Mouse (Mus musculus) cortical plate, adult 2 months (tissue): ENCODE measurements around the gene Slc38a10. TPM values are rescaled to one million over a fixed set of nuclear protein-coding genes. Genes with fewer than 3 reads are reported as not detected.

Experiments used
- H3K27ac ChIP-seq: fragments of 200-500 bp; 2 replicates; pipeline ENCODE4 v1.5.1; 2012; ENCODE audit warnings: low read length, control low read depth, inconsistent platforms; ENCODE audit not compliant: insufficient read depth
- H3K4me1 ChIP-seq: fragments of 200-500 bp; 2 replicates; pipeline ENCODE4 v1.6.1; 2011; ENCODE audit warnings: low read length; ENCODE audit not compliant: control insufficient read depth, insufficient read depth
- H3K4me3 ChIP-seq: fragments of 200-500 bp; 2 replicates; pipeline ENCODE4 v1.5.1; 2011; ENCODE audit warnings: mild to moderate bottlenecking, low read length, control low read depth; ENCODE audit not compliant: insufficient read depth
- CTCF ChIP-seq: fragments of 200-500 bp; IDR thresholded peaks from 2 replicates; pipeline ENCODE4 v1.5.1; 2011; ENCODE audit warnings: mild to moderate bottlenecking, control low read depth, low read length; ENCODE audit not compliant: insufficient read depth; ENCODE audit errors: extremely low read depth
- POLR2A ChIP-seq: fragments of 200-500 bp; IDR thresholded peaks from 2 replicates; pipeline ENCODE4 v1.6.1; 2011; ENCODE audit warnings: mild to moderate bottlenecking, low read length, control low read depth; ENCODE audit not compliant: insufficient read depth; ENCODE audit errors: extremely low read depth
- polyA plus RNA-seq: library from polyadenylated mRNA; depleted of rRNA; stranded (reverse); fragments of >200 nt; gene quantifications from 2 replicates; pipeline ENCODE4 v1.2.3, GENCODE M21; 2012

Slc38a10 gene
- polyA plus RNA-seq, 1 experiment, result 60.3 TPM

GRCm38 (mm10) chr11:120175948-120176347 is 24.8 kb upstream of the Slc38a10 start:
- H3K4me3 ChIP-seq, result no peak overlapping the region
- no peak for TF ChIP-seq CTCF
- no peak for TF ChIP-seq POLR2A
- H3K27ac ChIP-seq, result no peak overlapping the region
- H3K4me1 ChIP-seq, result no peaks in the 10 kb centered on the region

GRCm38 (mm10) chr11:120173213-120173612 is 22.1 kb upstream of the Slc38a10 start:
- Histone ChIP-seq H3K4me1 (no peaks in the 10 kb centered on the region), H3K4me3 (no peak overlapping the region), H3K27ac (no peak overlapping the region)
- no peak for TF ChIP-seq POLR2A
- TF ChIP-seq CTCF, result no peak

DNA sequence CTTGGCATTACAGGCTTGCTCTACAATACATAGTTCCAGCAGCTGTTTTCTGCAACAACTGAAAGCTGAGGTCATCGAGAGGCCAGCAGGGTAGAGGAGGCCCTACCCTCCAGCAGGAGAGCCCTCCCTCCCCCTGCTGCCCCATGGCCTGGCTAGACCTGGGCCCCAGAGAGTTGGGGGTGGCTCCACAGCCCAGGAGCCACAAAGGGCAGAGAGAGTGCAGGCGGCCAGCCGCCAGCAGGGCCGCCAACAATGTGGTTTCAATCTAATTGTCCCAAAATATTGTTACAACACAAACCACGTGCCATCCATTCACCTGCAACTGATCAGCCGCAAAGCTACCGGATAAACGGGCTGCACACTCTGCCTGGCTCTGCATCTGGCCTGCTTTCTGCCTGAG is 20.0 kb upstream of the Slc38a10 start:
- no peak overlapping the region for H3K4me3 ChIP-seq
- H3K27ac ChIP-seq, result no peak overlapping the region
- H3K4me1 ChIP-seq, result no peaks in the 10 kb centered on the region
- TF ChIP-seq POLR2A, result no peak

GRCm38 (mm10) chr11:120169208-120169992 is 18.3 kb upstream of the Slc38a10 start:
- no peak for TF ChIP-seq POLR2A
- peak; percentile 52 for TF ChIP-seq CTCF

DNA sequence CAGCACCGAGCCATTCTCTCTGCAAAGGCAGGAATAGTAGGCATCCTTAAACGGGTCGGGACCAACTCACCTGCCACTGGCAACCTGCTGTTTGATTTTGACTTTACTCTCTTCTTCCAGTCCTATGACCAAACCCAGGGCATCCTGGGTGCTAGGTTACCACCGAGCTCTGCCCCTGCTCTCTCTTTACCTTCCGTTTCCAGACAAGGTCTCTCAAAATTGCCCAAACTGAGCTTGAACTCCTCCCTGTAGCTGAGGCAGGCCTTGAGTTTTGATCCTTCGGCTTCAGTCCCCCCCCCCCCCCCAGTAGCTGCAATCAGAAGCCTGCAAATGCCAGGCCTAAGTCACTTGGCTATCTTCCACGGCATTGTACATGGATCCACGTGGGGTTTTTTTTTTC is 17.4 kb upstream of the Slc38a10 start:
- no peak for TF ChIP-seq CTCF
- no peak for TF ChIP-seq POLR2A
- no peak overlapping the region for H3K27ac ChIP-seq
- H3K4me1 ChIP-seq, result no peaks in the 10 kb centered on the region
- H3K4me3 ChIP-seq, result no peak overlapping the region

More at GRCm38 (mm10) chr11:120169208-120169992, 18.3 kb upstream of the Slc38a10 start:
- Histone ChIP-seq H3K4me1 (no peaks in the 10 kb centered on the region), H3K4me3 (no peak overlapping the region), H3K27ac (no peak overlapping the region)

DNA sequence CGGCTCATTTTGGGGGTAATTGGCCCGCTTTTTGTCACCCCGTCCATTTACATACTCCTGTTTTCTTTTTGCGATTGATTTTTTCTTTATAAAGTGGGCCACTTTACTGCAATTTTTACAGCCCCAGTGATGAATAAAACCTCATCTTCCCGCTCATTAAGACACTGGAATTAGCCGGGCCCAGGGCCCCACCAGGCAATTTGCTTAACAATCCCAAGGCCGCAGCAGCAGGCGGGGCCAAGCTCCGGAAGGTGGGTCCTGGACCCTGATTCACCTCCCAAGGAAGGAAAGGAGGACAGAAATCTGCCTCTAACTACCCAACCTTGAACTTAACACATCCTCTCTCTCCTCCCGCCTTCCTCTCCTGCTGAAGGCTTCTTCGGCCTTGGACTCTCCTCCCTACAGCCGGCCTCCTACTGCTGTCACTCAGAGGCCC is 16.8 kb upstream of the Slc38a10 start:
- TF ChIP-seq POLR2A (no peak), CTCF (no peak)
- no peak overlapping the region for H3K27ac ChIP-seq
- no peak overlapping the region for H3K4me3 ChIP-seq
- H3K4me1 ChIP-seq, result no peaks in the 10 kb centered on the region

- Histone ChIP-seq H3K4me3 (no peak overlapping the region), H3K27ac (no peak overlapping the region), H3K4me1 (no peaks in the 10 kb centered on the region)
- TF ChIP-seq CTCF (no peak), POLR2A (no peak)
Measured at GRCm38 (mm10) chr11:120167059-120167458, 15.9 kb upstream of the Slc38a10 start.

GRCm38 (mm10) chr11:120164471-120165261 is 13.5 kb upstream of the Slc38a10 start:
- no peak overlapping the region for H3K4me3 ChIP-seq
- no peak overlapping the region for H3K27ac ChIP-seq
- H3K4me1 ChIP-seq, result no peaks in the 10 kb centered on the region
- TF ChIP-seq CTCF (no peak), POLR2A (no peak)

DNA sequence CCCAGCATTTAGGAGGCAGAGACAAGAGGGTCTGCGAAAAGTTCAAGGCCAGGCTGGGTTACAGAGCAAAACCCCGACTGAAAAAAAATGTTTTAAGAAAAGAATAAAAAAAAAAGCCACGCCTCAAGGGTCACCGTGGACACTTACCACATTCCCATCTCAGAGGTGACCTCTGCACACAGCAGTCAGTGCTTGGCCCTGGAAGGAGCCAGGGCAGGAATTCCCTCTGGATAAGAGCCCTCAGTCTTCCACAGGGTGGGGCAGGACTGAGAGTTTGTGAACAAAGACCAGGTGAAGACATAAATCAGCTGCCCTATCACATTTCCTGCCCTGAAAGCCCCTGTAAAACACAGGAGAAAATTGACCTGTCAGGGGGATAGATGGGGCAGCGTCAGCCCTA is 12.9 kb upstream of the Slc38a10 start:
- Histone ChIP-seq H3K4me3 (no peak overlapping the region), H3K27ac (no peak overlapping the region), H3K4me1 (no peaks in the 10 kb centered on the region)
- TF ChIP-seq POLR2A (no peak), CTCF (no peak)

- no peak overlapping the region for H3K4me3 ChIP-seq
- no peaks in the 10 kb centered on the region for H3K4me1 ChIP-seq
- TF ChIP-seq POLR2A (no peak), CTCF (0 out of 2 replicates have a peak, but pooled peaks have one; percentile 10)
- no peak overlapping the region for H3K27ac ChIP-seq
Measured at GRCm38 (mm10) chr11:120163207-120163606, 12.1 kb upstream of the Slc38a10 start.

DNA sequence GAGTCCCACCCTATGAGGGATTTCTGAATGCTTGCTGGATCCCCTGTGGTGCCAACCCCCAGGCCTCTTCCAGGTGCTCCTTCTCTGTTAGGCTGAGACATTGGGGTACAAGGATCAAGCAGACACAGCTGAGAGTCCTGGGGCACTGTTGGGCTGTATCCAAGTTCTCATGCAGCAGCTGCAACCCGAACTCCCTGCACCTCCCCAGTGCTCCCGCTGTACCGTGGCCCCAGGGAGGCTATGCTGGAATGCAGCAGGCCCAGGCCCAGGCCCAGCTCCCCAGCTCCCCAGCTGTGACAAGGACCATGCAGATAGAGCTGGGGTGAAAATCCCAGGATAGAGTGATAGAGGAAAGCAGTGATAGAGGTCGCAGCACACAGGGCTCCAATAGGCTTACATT is 10.1 kb upstream of the Slc38a10 start:
- H3K4me3 ChIP-seq, result no peak overlapping the region
- TF ChIP-seq POLR2A (no peak), CTCF (no peak)
- H3K4me1 ChIP-seq, result no peaks in the 10 kb centered on the region
- no peak overlapping the region for H3K27ac ChIP-seq
